Mouse (Mus musculus) lung, postnatal 10 days (tissue): ENCODE results near the gene Srcin1.
A peak's percentile ranks its signal among the peaks of the same experiment; 100 is the strongest.

Experiments
- DNase-seq: peaks from one replicate; pipeline ENCODE4 v3.0.0; 2021

Gene Srcin1

DNA sequence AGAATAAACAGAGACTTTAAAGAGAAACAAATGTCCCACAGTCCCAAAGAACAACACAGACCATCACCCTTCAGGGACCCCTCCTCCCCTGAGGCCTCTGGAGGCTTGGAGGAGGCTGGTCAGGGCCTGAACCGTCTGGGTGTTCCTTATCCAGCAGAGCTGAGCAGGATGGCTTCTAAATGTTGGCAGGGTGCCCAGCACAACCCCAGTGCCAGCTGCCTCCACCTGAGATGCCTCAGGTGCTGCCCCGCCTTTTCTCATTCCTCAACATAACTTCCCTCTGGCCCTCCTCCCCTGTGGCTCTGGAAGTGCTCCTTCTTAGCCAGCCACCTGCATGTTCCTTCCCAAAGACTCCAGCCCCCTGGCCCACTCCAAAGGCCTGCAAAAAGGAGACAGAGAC, 2.3 kb upstream of the Srcin1 start:
- DNase-seq, result peak; percentile 75

DNA sequence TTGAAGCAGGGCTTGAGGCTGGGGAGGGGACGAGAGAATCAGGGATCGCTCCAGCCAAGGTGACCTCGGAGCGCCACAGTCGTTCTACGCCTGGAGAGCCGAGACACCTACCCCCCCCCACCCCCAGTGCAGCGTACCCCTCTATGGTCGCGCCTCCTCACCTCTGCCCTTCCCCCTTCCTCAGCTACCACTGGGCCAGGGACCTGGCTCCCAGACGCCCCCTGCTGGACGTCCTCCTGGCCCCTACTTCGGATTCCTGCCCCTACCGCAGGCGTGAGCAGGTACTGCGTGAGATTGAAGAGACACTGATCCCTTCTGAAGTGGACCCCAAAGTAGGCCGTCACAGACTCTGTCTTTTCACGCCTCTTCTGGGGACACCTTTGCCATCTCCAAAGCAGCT, 348 bp downstream of the Srcin1 start:
- DNase-seq, result peak; percentile 86

DNA sequence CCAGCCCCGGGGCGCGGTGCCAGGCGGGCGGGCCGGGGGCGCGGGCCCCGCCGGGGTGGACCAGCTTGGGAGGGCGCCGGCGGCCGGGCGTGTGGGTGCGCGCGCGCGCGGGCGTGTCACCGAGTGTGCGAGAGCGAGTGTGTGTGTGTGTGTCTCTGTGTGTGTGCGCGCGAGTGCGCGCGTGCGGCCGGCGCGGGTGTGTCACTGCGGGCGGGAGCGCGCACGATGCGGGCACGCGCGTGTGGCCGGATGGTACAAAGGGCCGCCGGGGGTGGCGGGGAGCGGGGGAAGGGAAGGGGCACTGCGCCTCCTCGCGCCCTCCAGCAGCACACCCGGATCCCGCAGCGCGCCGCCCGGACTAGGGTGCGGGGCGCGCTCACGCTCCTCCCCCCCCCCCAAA, 911 bp downstream of the Srcin1 start:
- peak; percentile 76 for DNase-seq

DNA sequence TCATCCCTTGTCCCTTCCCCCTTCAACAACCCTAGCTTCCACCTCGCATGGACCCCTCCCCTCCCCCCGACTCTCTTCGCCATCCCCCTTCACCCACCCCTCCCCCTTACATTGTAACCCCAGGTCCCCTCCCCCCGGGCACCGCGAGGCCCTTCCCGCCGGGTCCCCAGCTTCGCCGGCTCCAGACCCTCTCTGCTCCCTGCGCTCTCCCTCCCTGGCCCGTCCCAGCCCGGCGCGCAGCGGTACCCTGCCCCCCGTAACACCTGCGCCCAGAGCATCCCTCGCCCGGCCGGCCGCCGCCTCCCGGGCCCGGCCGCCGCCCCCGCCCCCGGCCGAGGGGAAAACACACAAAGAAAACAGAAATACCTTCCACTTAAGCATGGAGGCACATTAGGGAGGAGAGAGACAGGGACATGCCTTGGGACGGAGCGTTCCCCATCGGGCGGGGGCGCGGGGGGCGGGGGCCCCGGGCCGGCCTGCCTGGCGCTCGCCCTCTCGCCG, 1.4 kb downstream of the Srcin1 start:
- DNase-seq, result no peak

DNA sequence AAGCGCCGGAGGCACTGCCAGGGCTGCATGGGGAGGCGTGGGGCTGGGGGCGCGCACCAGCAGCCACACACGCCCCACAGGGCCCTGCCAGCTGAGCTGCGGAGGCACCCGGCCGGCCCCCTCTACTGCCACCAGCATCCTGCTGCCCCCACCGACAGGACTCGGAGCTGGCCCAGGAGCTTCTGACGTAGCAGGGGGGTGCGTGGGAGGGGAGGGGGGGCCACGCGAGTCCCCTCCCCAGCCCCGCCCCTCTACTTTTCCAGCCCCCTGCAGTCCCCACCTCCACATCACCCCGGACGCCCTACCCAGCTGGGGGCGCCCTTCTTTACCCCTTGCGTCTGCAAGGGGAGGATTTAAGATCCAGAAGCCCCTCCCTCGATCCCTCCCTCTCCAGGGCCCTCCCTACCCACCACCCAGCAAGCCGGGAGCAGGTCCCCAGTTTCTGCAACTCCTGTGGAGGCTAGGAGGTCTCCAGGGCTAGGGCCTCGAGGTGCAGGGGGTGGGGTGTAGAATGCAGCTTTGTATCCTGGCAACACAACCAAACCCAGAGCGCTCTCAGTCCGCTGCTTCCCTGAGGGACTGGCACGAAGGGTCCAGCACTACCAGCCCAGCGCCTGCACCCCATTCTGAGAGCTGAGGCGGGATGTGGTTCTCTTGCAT, 2.0 kb downstream of the Srcin1 start:
- DNase-seq, result peak; percentile 28

DNA sequence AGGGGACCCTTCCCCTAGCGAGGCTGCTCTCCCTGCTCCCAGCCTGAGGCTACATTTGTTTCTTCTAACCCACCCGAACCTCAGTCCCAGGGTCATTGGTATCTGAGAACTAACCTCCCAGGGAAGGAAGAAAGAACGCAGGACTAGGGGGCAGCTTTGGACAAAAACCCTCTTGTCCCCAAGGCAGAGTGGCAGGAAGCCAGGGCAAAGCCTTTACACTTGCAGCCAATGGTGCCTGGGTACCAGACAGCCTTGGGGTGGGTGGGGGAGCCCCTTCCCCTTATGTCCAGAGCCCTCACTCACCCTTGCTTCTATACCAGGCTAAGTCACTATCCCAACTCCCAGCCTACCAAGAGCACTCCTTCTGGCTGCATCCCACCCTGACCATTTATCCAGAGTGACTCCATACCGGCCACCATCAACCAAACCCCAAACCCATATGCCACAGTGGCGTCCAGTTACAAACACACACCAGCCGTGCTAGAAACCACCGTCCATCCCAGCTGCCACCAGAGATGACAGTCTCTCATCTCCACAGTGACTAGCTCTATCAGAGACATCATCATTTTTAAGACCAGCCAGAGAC, 3.0 kb downstream of the Srcin1 start:
- no peak for DNase-seq

DNA sequence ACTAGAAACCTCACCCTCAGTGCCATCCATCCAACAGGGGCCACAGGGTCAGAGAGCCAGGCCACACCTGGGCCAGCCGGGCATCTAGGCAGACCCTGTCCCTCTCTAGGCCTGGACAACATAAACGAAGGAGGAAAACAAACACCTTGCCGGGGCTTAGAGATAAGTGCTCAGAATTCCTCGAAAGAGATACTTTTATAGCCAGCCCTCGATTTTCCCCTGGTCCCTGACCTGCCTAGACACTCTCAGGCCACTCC, 4.0 kb downstream of the Srcin1 start:
- no peak for DNase-seq

DNA sequence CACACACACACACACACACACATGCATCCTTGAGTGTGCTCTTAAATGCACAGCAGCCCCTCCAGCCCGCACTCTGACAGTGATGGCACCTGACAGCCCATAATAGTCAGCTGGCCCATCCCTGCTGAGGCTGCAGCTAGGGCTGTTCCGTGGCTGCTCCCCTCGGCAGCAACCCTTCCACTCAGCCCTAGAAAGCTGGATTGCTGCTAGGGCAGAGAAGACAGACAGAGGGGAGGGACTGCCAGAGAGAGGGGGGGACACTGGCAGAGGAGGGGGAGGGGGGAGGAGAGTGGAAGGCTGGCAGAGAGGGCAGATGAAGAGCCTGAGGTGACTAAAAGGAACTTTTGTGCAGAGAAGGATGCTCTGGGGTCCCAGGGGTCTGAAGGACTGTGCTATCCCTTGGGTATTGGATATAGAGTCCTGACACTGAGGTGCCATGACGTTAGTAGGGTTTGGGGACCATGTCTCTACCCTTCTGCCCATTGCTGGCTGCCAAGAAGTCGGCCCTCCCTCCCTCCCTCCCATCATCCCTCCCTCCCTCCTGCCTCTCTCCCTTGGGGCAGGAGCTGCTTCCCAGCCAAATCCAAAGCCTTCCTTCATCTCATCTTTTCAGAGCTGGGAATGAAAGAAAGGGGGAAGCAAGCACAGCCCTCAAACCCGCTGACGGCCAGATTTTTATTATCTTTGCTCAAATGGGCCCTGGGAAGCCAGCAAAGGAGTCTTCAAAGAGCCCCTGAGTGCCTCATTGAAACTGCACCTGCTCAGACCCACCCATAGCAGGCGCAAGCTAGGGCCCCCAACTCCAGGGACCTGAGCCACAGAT, 4.5 kb downstream of the Srcin1 start:
- DNase-seq, result no peak

DNA sequence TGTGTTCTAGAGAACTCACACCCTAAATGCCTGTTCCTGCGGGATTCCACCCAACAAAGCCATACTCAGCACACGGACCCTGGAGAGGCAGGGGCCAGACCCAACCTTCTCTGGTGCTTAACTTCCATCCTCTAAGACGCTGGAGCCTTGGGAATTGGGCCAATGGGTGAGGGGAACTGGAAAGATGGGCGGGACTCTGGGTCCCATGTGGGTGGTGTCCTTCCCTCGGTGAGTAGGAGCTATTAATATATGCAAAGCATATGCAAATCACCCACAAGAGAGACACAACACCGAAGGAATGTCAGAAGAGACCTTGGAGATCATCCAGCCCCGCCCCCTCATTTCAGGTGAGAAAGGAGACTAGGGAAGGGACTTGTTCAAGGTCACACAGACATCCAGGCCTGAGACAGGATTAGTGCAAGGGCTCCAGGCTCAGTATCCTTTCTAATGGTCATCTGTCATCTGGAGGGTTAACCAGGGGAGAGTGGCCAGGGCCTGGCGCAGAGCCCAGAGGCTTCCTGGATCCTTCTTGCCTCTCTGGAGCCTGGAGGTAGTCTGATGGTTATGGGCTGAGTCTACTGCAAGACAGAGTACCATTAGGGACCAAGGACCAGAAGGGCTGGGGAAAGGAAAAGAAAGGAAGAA, 5.4 kb downstream of the Srcin1 start:
- peak; percentile 32 for DNase-seq

DNA sequence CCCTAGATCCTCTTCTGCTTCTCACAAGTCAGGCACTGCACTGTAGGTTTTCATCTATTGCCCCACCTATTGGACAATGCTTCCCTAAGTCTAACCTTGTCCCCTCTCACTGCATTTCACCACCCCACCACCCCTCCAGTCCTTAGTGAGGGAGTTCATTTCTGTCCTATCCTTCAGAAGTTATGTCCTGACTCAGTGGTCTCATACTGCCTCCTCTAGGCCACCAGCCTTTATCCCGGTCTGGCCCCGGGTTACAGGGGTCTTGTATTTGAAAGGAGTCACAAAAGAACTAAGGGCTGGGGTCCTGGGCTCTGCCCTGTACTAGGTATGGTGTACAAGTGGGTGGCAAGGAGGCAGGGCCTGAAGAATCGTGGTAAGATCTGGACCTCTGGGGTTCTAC, 6.2 kb downstream of the Srcin1 start:
- no peak for DNase-seq

DNA sequence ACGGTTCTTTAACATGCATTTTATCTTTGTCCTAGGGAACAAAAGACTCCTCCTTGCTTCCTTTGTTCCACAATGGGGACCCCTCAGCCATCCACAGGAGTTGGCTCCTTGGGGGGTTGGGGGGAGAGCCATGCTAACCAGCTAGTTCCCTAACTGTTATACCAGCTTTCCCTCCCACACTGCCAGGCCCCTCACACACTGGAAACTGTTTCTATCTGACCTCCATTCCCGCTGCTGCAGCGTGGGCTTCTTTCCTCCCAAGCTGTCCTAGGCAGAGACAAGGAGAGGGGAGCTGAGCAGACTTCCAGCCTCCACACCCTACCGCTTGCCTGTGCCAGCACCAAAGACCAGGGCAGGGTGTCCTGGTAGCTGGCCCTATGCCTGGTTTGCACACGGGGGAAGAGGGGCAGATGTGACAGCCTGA, 6.7 kb downstream of the Srcin1 start:
- DNase-seq, result no peak

DNA sequence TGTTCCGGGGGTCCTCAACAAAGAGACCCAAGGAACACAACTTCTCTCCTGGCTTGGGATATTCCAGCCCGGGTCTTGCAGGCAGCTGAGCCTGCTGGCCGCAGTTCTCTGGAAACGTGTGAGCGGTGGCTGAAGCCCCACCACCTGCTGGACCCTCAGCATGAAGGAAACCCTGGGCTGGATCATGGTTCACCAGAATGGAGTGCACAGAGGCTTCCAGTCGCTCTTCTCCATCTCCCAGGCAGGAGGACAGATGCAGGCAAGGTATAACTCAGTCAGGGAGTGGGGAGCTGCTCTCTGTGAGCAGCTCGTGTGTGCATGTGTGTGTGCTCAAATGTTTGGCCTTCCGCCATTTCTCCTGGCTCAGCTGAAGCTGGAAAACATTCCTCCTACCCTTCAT, 7.3 kb downstream of the Srcin1 start:
- peak; percentile 94 for DNase-seq

DNA sequence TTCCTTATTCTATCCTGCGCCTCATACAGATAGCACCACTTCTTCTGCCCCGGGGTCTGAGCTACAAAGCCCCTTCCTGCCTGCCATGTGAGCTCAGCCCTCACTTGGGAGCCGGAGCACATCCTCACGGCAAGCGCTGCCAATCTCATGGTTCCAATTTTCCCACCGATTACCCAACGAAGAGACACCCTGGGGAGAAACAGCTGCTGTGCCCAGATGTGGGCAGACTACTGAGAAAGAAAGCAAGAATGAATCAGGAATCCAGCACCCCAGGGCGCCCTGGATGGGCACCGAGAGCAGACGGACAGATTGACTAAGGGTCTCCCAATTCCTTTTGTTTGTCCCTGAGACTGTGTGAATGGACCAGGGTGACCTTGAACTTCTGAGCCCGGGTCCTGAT, 8.5 kb downstream of the Srcin1 start:
- DNase-seq, result no peak

DNA sequence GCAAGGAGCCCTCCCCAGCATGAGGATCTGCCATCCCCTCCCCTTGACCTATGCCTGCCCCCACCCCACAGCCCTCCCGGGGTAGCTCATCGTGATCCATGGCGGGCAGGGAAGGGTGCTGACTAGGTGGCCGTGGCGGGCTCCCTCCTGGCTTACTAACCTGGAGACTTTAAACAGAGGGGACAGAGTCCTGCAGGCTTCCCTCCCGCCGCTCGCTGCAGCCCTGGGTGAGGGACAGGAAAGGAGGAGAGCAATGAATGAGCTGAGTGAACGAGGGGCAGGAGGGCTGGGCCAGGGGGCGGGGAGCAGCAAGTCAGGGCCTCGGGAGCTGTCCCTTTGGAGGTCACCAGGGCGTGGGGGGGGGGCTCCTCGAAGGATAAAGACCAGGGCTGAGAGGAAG, 9.4 kb downstream of the Srcin1 start:
- no peak for DNase-seq

DNA sequence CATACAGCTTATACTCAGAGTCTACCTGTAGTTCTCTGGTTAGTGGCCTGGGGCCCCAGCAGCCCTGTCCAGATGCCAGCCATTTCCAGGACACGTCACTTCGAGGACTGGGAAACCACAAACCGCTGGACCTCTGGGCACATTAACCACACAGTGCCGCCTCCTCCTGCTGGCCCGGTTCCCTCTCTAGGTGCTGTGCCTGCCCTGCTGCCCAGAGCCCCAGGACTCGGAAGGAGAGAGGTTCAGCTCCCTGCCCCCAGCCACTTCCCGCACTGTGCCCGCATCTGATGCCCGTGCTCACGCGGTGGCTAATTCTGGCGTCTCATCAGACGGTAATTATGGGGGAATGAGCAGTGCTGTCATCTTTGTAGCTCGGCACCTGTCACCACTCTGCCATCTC, 12.3 kb downstream of the Srcin1 start:
- no peak for DNase-seq

DNA sequence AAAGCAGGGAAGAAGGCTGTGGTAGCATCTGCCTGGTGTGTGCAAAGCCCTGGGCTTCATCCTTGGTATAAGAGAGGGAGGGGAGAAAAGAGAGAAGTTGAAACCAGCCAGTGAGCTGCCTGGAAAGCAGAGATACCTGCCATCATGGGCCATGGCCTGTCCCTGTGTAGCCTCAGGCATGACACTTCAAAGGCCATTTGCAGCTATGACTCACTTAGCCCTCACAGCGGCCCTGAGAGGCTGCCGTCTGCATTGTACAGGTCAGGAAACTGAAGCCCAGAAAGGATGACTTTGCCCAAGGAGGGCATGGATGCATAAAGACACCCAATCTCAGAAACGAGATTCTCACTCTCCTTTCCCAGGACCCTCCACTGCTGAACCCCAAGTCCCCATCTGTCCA, 13.4 kb downstream of the Srcin1 start:
- DNase-seq, result no peak

DNA sequence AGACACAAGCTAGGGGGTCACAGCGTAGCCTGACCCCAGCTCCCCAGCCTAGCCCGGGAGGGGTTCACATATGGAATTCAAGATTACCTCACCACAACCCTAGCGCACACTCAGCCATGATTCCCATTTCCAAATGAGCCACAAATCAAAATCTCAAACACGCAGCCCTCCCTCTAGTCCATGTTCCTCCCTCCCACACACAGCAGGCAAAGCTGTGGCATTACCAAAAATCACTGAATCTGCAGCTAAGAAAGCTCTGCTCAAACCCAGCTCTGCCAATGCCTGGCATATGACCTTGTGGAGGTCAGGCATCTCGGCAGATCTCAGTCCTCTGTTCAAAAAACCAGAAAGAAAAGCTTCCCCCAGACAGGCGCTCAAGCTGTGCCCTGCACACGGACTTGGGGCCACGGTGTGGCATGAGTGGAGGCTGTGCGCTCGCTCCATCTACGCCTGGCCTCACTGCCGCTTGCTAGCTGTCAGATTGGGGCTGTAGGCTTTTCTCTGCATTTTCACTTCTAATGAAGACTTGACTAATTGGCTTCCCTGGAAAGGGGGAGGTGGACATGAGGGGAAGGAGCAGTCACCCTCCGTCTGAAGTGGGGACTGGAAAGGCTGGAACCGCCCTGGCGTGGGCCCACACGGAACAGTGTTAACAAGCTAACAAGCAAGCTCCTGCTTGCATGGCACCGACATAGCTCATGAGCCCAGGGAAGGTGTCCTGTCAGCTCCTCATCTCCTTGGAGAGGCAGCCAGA, 15.6 kb downstream of the Srcin1 start:
- DNase-seq, result no peak

DNA sequence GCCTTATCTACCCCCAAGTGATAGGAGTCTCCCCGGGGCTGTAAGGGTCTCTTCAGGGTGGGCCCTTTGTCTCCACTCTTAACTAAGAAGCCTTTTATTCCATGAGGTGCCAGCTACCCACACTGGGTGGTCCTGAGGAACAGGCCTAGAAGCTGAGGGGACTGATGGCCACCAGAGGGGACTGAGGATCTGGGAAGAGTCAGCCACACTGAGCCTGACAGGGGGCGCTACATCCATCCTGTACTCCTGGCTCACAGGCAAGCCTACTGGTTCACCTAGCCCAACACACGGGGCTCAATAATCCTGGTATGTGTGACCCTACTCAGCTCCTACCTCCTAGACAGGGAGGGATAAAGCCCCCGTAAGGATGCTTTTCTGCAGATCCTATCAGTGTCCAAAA, 16.4 kb downstream of the Srcin1 start:
- DNase-seq, result no peak

DNA sequence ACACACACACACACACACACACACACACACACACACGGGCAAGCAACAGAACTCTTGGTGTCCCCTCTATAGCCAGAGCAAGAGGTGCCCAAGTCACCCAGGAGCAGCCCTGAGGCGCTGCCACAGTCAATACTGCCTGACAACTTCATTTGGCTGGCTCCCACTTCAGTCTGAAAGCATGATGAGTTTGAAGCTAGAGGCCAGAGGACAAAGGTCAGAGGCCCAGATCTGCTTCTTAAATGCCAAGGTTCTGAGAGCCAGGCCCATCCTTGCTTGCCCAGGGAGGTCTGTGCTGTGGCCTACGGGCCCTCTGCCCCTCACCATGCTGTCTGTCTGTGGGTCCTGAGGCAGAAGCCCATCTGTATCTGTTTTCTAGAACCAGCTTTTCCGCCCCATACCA, 18.1 kb downstream of the Srcin1 start:
- DNase-seq, result no peak

DNA sequence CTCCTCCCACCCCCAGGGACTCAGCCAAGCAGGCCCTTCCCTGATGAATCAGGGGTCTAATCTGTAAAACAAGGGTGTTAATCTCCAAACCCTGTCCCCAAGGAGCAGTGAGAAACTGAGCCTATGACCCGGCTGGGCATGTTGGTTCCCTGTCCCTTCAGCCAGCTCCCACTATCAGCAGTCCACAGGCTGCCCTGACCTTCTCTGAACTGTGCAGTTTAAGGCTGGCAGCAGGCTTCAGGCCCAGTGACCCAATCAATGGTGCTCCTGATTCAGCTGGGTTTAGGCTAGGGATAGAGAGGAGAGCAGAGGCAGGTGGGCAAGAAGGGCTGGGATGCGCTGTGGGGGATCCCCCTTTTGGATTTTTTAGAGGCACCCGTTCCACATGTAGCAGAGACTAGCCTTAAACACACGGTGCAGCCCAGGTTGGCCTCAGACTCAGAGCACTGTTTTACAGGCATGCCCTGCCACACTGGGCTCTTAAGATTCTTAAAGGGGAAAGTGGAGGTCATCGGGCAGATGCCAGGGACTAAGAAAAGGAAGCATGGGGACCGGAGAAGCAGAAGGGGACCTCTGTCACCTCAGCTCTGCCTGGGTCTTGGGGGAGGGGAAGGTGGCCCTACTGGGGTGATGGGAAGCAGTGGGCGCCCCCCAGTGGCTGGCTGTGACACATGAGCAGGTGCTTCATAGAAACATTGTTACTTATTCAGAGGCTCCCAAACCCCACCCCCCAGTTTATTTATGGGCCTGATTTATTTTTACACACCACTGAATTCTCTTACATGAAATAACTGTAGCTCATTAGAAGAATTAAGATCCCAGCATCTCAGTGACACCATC, 19.2 kb downstream of the Srcin1 start:
- DNase-seq, result peak; percentile 81

DNA sequence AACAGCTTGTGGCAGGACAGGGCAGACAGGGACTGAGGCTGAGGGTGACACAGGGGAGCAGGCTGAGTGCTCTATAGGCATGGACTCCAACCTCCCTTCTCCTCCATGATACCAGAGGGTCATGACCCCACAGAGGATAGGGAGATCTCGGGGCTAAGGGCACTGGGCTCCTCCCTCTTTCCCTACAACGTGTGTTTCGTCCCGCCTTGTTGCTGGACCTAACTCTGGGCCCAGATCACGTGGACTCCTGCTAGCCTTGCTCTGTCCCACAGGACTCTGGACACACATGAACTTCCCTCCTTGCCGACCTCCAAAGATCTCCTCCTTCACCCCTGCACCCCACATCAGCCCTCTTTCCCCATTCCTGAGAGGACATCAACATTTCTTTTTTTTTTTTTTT, 20.8 kb downstream of the Srcin1 start:
- no peak for DNase-seq

DNA sequence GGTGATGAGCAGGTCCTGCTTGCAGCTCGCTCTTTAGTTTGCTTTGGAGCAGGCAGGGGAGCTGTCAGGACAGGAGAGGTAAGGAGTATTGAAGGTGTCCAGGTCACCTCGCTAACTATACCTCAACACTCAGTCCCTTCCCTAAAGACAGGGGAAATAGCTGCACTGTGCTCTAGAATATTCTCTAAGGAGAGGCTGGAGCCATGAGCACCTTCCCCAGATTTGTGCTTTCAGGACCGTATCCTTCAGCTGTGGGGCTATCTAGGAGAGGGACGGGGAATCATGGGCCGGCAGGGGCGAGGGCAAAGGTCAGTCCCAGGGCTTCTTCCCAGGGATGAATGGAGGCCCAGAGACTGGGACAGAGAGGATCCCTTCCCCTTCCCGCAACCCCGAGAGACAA, 23.8 kb downstream of the Srcin1 start:
- no peak for DNase-seq
